Mouse (Mus musculus) heart, postnatal 0 days (tissue): ENCODE data around the gene Myl7. TPM values are rescaled to one million over a fixed set of nuclear protein-coding genes. Genes with fewer than 3 reads are reported as not detected.
"Not testable (repeated sequence)": the region's sequence is repeated elsewhere in the genome, so short reads cannot be mapped to it uniquely, and the experiment has no call there.

Experiments
- ATAC-seq: fragments of 200-750 bp; cut with Nextera tagmentation; 2 replicates; pipeline ENCODE4 v1.8.0; 2017; ENCODE audit warnings: low read depth, moderate number of reproducible peaks, moderate library complexity; ENCODE audit not compliant: insufficient read depth
- DNase-seq: peaks from one replicate; pipeline ENCODE4 v3.0.0-alpha.2; 2016; ENCODE audit warnings: low spot score
- H3K27ac ChIP-seq: fragments of 300-500 bp; sonication (generic); 2 replicates; pipeline ENCODE4 v1.5.1; 2014; ENCODE audit warnings: low read depth, mild to moderate bottlenecking
- H3K27me3 ChIP-seq: fragments of 300-500 bp; sonication (generic); 2 replicates; pipeline ENCODE4 v1.6.1; 2014; ENCODE audit warnings: low read length, mixed read lengths; ENCODE audit not compliant: control insufficient read depth, insufficient read depth
- H3K36me3 ChIP-seq: fragments of 300-500 bp; sonication (generic); replicated peaks from 2 replicates; pipeline ENCODE4 v1.6.1; 2014; ENCODE audit warnings: low read length, mixed read lengths; ENCODE audit not compliant: control insufficient read depth, insufficient read depth
- H3K4me1 ChIP-seq: fragments of 300-500 bp; sonication (generic); 2 replicates; pipeline ENCODE4 v1.6.1; 2014; ENCODE audit warnings: antibody characterized with exemption; ENCODE audit not compliant: control insufficient read depth, insufficient read depth
- H3K4me2 ChIP-seq: fragments of 300-500 bp; sonication (generic); 2 replicates; pipeline ENCODE4 v1.6.1; 2014; ENCODE audit warnings: low read depth, mild to moderate bottlenecking, low read length, moderate library complexity
- H3K4me3 ChIP-seq: fragments of 300-500 bp; sonication (generic); 2 replicates; pipeline ENCODE4 v1.5.1; 2014; ENCODE audit warnings: low read depth, low read length
- H3K9ac ChIP-seq: fragments of 300-500 bp; sonication (generic); replicated peaks from 2 replicates; pipeline ENCODE4 v1.6.1; 2014; ENCODE audit warnings: low read depth, low read length, mixed read lengths
- H3K9me3 ChIP-seq: fragments of 300-500 bp; sonication (generic); replicated peaks from 2 replicates; pipeline ENCODE4 v1.6.1; 2016; ENCODE audit warnings: low read length; ENCODE audit not compliant: control insufficient read depth
- CTCF ChIP-seq: IDR thresholded peaks from 2 replicates; pipeline ENCODE4 v1.5.1; 2016; ENCODE audit warnings: antibody characterized with exemption, control low read depth, low read depth
- EP300 ChIP-seq: IDR thresholded peaks from 2 replicates; pipeline ENCODE4 v1.6.1; 2016; ENCODE audit warnings: antibody characterized with exemption, low read depth
- WGBS: fragments of 180-500 bp; shearing (Covaris S2); extraction: QIAGEN DNeasy Blood & Tissue Kit; methylation state at CpG from one replicate; pipeline ENCODE4 v1.1.7; 2014; 5-methylcytosine and 5-hydroxymethylcytosine counted together
- polyA plus RNA-seq: library from polyadenylated mRNA; unstranded; fragments of >200 nt; fragmentation: Nextera tagmentation; extraction: Ambion mirVana; gene quantifications from 2 replicates; pipeline ENCODE4 v1.2.1, GENCODE M21; 2015
- total RNA-seq: library from RNA; depleted of rRNA; stranded (reverse); fragments of >200 nt; gene quantifications from 2 replicates; pipeline ENCODE4 v1.2.3, GENCODE M21; 2014; ENCODE audit warnings: low replicate concordance; rRNA removed

Myl7 gene
- total RNA-seq (1,536 and 2,717 TPM in 2 replicates), polyA plus RNA-seq (5,015 and 6,387 TPM in 2 replicates)

GRCm38 (mm10) chr11:5898531-5898930 is at the start of gene Myl7:
Gene Myl7, minus strand, starts transcription at chr11:5898782.
- Histone ChIP-seq H3K36me3 (no peaks in the 10 kb centered on the region), H3K9ac (peak within 1 kb of the TSS; percentile 33; the same call in 1 of the 2 replicates), H3K4me3 (peak within 1 kb of the TSS; percentile 28), H3K4me1 (peaks cover 13% of the 10 kb centered on the region), H3K27ac (peak within 1 kb of the TSS; percentile 49), H3K4me2 (peak within 1 kb of the TSS; percentile 47), H3K27me3 (0 out of 2 replicates have a peak, but pooled peaks cover 7% of the 10 kb centered on the region), H3K9me3 (no peaks in the 10 kb centered on the region)
- TF ChIP-seq EP300 (no peak), CTCF (no peak)
- no peak for DNase-seq
- no peak; the same call in 1 of the 2 replicates for ATAC-seq
- WGBS: 28% methylated on average over 5 of the region's 5 CpGs

- H3K4me1 ChIP-seq: peaks cover 15% of the 10 kb centered on the region
- no peak overlapping the region for H3K4me3 ChIP-seq
- TF ChIP-seq EP300 (no peak), CTCF (no peak)
- 58% methylated on average over 4 of the region's 4 CpGs for WGBS
- H3K36me3 ChIP-seq: no peaks in the 10 kb centered on the region
- no peaks in the 10 kb centered on the region for H3K9me3 ChIP-seq
- no peak overlapping the region for H3K4me2 ChIP-seq
- no peak for DNase-seq
- ATAC-seq: no peak
- H3K27ac ChIP-seq: no peak overlapping the region
- H3K9ac ChIP-seq: no peak overlapping the region
- H3K27me3 ChIP-seq: no peaks in the 10 kb centered on the region
Measured at GRCm38 (mm10) chr11:5947796-5948195, 49.2 kb upstream of the Myl7 start.

GRCm38 (mm10) chr11:5945096-5945495 is 46.5 kb upstream of the Myl7 start:
- Histone ChIP-seq H3K4me1 (peaks cover 5% of the 10 kb centered on the region; the same call in 1 of the 2 replicates), H3K27me3 (no peaks in the 10 kb centered on the region), H3K4me3 (no peak overlapping the region), H3K27ac (no peak overlapping the region), H3K36me3 (no peaks in the 10 kb centered on the region), H3K9ac (no peak overlapping the region), H3K4me2 (no peak overlapping the region), H3K9me3 (no peaks in the 10 kb centered on the region)
- DNase-seq (no peak), ATAC-seq (no peak)
- WGBS: 72% methylated on average over 2 of the region's 2 CpGs
- TF ChIP-seq CTCF: no peak
- no peak for TF ChIP-seq EP300

GRCm38 (mm10) chr11:5942966-5943365 is 44.4 kb upstream of the Myl7 start:
- no peaks in the 10 kb centered on the region for H3K9me3 ChIP-seq
- H3K27ac ChIP-seq: no peak overlapping the region
- no peaks in the 10 kb centered on the region for H3K36me3 ChIP-seq
- no peak overlapping the region for H3K4me2 ChIP-seq
- no peak overlapping the region for H3K4me3 ChIP-seq
- no peak overlapping the region for H3K9ac ChIP-seq
- H3K27me3 ChIP-seq: no peaks in the 10 kb centered on the region
- no peaks in the 10 kb centered on the region for H3K4me1 ChIP-seq
- TF ChIP-seq EP300 (no peak), CTCF (no peak)
- WGBS: 79% methylated on average over 6 of the region's 6 CpGs
- DNase-seq (no peak), ATAC-seq (no peak)

GRCm38 (mm10) chr11:5934531-5934930 is 35.9 kb upstream of the Myl7 start:
- H3K4me2 ChIP-seq, DNase-seq, H3K27ac ChIP-seq, H3K27me3 ChIP-seq, H3K4me1 ChIP-seq, H3K9me3 ChIP-seq, ATAC-seq, H3K4me3 ChIP-seq, H3K36me3 ChIP-seq, H3K9ac ChIP-seq: not testable (repeated sequence)
- 84% methylated on average over 11 of the region's 11 CpGs for WGBS

- not testable (repeated sequence) for H3K4me2 ChIP-seq, H3K4me1 ChIP-seq, H3K27me3 ChIP-seq, H3K4me3 ChIP-seq, H3K27ac ChIP-seq, ATAC-seq, H3K9me3 ChIP-seq, DNase-seq, H3K36me3 ChIP-seq, H3K9ac ChIP-seq
- 92% methylated on average over 6 of the region's 6 CpGs for WGBS
Measured at GRCm38 (mm10) chr11:5931947-5932346, 33.4 kb upstream of the Myl7 start.
